Mouse (Mus musculus) CH12.LX (cell line): ENCODE data around the gene Nol4l. TPM values are rescaled to one million over a fixed set of nuclear protein-coding genes. Genes with fewer than 3 reads are reported as not detected.

Experiments used
- DNase-seq: peaks from one replicate; pipeline ENCODE4 v3.0.0-alpha.2; 2013; ENCODE audit errors: extremely low read depth
- H3K27ac ChIP-seq: 2 replicates; pipeline ENCODE4 v1.5.1; 2012; ENCODE audit warnings: low read depth, mild to moderate bottlenecking, control low read depth, moderate library complexity; ENCODE audit not compliant: insufficient read depth
- H3K27me3 ChIP-seq: replicated peaks from 2 replicates; pipeline ENCODE3; 2012; ENCODE audit warnings: inconsistent platforms
- H3K36me3 ChIP-seq, 2 experiments: replicated peaks in 1 of 2; 2 replicates each; pipeline versions ENCODE3 to v1.6.1; 2012; ENCODE audit warnings: inconsistent platforms in 1 of 2, low read length in 1 of 2, mild to moderate bottlenecking in 1 of 2, mixed read lengths in 1 of 2, moderate library complexity in 1 of 2; ENCODE audit not compliant: control insufficient read depth in 1 of 2, insufficient read depth in 1 of 2
- H3K4me1 ChIP-seq, 2 experiments: 2 replicates each; pipeline ENCODE4 v1.6.1; 2012; ENCODE audit warnings: inconsistent platforms in 1 of 2, moderate library complexity in 1 of 2; ENCODE audit not compliant: insufficient read depth in 2 of 2, control insufficient read depth in 1 of 2
- H3K4me2 ChIP-seq: 2 replicates; pipeline ENCODE4 v1.6.1; 2012; ENCODE audit warnings: low read depth, mild to moderate bottlenecking, control low read depth; ENCODE audit not compliant: poor library complexity, insufficient read depth, severe bottlenecking
- H3K4me3 ChIP-seq, 3 experiments: fragments of 150-350 bp in 1 of 3; sonication (generic) in 1 of 3; replicated peaks in 1 of 3; 2 replicates each; pipeline versions ENCODE3 to v1.5.1; 2011 to 2012; ENCODE audit warnings: low read depth in 2 of 3, low read length in 2 of 3, mild to moderate bottlenecking in 2 of 3, moderate library complexity in 2 of 3, control low read depth in 1 of 3, improper control_type of control experiment in 1 of 3, inconsistent platforms in 1 of 3, mixed read lengths in 1 of 3; ENCODE audit not compliant: poor library complexity in 1 of 3
- H3K79me2 ChIP-seq: replicated peaks from 2 replicates; pipeline ENCODE4 v1.6.1; 2012; ENCODE audit warnings: mild to moderate bottlenecking, moderate library complexity; ENCODE audit not compliant: control insufficient read depth, poor library complexity, insufficient read depth, severe bottlenecking; ENCODE audit errors: extremely low read depth
- H3K9ac ChIP-seq: 2 replicates; pipeline ENCODE4 v1.6.1; 2012; ENCODE audit warnings: low read depth, mild to moderate bottlenecking, control low read depth, moderate library complexity; ENCODE audit not compliant: insufficient read depth
- H3K9me3 ChIP-seq: replicated peaks from 2 replicates; pipeline ENCODE3; 2012; ENCODE audit warnings: low read length, inconsistent platforms, mixed read lengths
- CHD1 ChIP-seq: IDR thresholded peaks from 2 replicates; pipeline ENCODE4 v1.6.1; 2012; ENCODE audit warnings: low read depth, low read length, improper control_type of control experiment, inconsistent platforms
- CHD2 ChIP-seq: IDR thresholded peaks from 2 replicates; pipeline ENCODE4 v1.6.1; 2011; ENCODE audit warnings: low read length, improper control_type of control experiment
- CTCF ChIP-seq, 2 experiments: IDR thresholded peaks in 1 of 2; conservative IDR thresholded peaks in 1 of 2; 2 replicates each; pipeline ENCODE4 v1.5.1; 2011 to 2012; ENCODE audit warnings: low read depth in 2 of 2, low read length in 2 of 2, improper control_type of control experiment in 1 of 2, inconsistent platforms in 1 of 2, mild to moderate bottlenecking in 1 of 2, moderate library complexity in 1 of 2
- E2F4 ChIP-seq: IDR thresholded peaks from 2 replicates; pipeline ENCODE4 v1.6.1; 2011; ENCODE audit warnings: low read depth, low read length, improper control_type of control experiment; ENCODE audit not compliant: insufficient replicate concordance
- ELF1 ChIP-seq: IDR thresholded peaks from 2 replicates; pipeline ENCODE4 v1.6.1; 2014; ENCODE audit warnings: low read depth, mild to moderate bottlenecking, inconsistent platforms, low read length, improper control_type of control experiment
- EP300 ChIP-seq: IDR thresholded peaks from 2 replicates; pipeline ENCODE4 v1.6.1; 2011; ENCODE audit warnings: low read length, improper control_type of control experiment
- ETS1 ChIP-seq: conservative IDR thresholded peaks from 2 replicates; pipeline ENCODE4 v1.6.1; 2012; ENCODE audit warnings: low read depth, mild to moderate bottlenecking, inconsistent platforms, low read length, improper control_type of control experiment, moderate library complexity
- GABPA ChIP-seq: IDR thresholded peaks from 2 replicates; pipeline ENCODE4 v1.6.1; 2012; ENCODE audit warnings: low read depth, low read length, improper control_type of control experiment, inconsistent platforms; ENCODE audit not compliant: insufficient replicate concordance
- KAT2A ChIP-seq: IDR thresholded peaks from 2 replicates; pipeline ENCODE4 v1.6.1; 2012; ENCODE audit warnings: low read length, improper control_type of control experiment, inconsistent platforms; ENCODE audit not compliant: insufficient replicate concordance
- MAX ChIP-seq: IDR thresholded peaks from 2 replicates; pipeline ENCODE4 v1.6.1; 2011; ENCODE audit warnings: low read length, improper control_type of control experiment
- MYC ChIP-seq: IDR thresholded peaks from 2 replicates; pipeline ENCODE4 v1.6.1; 2011; ENCODE audit warnings: low read depth, mild to moderate bottlenecking, improper control_type of control experiment, low read length
- PAX5 ChIP-seq: IDR thresholded peaks from 2 replicates; pipeline ENCODE4 v1.6.1; 2012; ENCODE audit warnings: low read length, inconsistent platforms, mixed read lengths
- POLR2A ChIP-seq: IDR thresholded peaks from 2 replicates; pipeline ENCODE4 v1.6.1; 2011; ENCODE audit warnings: low read depth, mild to moderate bottlenecking, improper control_type of control experiment, low read length
- POLR2AphosphoS2 ChIP-seq: IDR thresholded peaks from 2 replicates; pipeline ENCODE4 v1.6.1; 2011; ENCODE audit warnings: low read depth, low read length, improper control_type of control experiment
- RAD21 ChIP-seq: IDR thresholded peaks from 2 replicates; pipeline ENCODE4 v1.6.1; 2011; ENCODE audit warnings: low read depth, mild to moderate bottlenecking, low read length, improper control_type of control experiment, moderate library complexity
- SMC3 ChIP-seq: IDR thresholded peaks from 2 replicates; pipeline ENCODE4 v1.6.1; 2011; ENCODE audit warnings: low read depth, low read length, improper control_type of control experiment
- TBP ChIP-seq: conservative IDR thresholded peaks from 2 replicates; pipeline ENCODE4 v1.6.1; 2011; ENCODE audit warnings: low read depth, low read length, improper control_type of control experiment
- UBTF ChIP-seq: IDR thresholded peaks from 2 replicates; pipeline ENCODE4 v1.6.1; 2012; ENCODE audit warnings: low read depth, mild to moderate bottlenecking, inconsistent platforms, low read length, improper control_type of control experiment, moderate library complexity
- USF1 ChIP-seq: IDR thresholded peaks from 2 replicates; pipeline ENCODE4 v1.6.1; 2014; ENCODE audit warnings: low read depth, mild to moderate bottlenecking, inconsistent platforms, low read length, improper control_type of control experiment
- USF2 ChIP-seq: conservative IDR thresholded peaks from 2 replicates; pipeline ENCODE4 v1.6.1; 2011; ENCODE audit warnings: low read depth, low read length, improper control_type of control experiment
- ZC3H11A ChIP-seq: IDR thresholded peaks from 2 replicates; pipeline ENCODE4 v1.6.1; 2012; ENCODE audit warnings: low read depth, mild to moderate bottlenecking, inconsistent platforms, low read length, improper control_type of control experiment
- ZKSCAN1 ChIP-seq: IDR thresholded peaks from 2 replicates; pipeline ENCODE4 v1.6.1; 2012; ENCODE audit warnings: low read depth, inconsistent platforms, low read length, improper control_type of control experiment, borderline replicate concordance
- ZNF384 ChIP-seq: IDR thresholded peaks from 2 replicates; pipeline ENCODE4 v1.6.1; 2012; ENCODE audit warnings: low read depth, low read length, improper control_type of control experiment, inconsistent platforms
- dilution Hi-C: fragments of 300-500 bp; cut with MboI; formaldehyde crosslinking; loops from 2 replicates; pipeline ENCODE4 v1.14.3; 2020; ENCODE audit warnings: low sequenced_read_pairs; ENCODE audit not compliant: extremely low pct_unique_long_range_greater_than_20kb, extremely low pct_ligation_motif_present
- in situ Hi-C: fragments of 300-500 bp; cut with MboI; formaldehyde crosslinking; loops from 3 replicates; pipeline ENCODE4 v1.14.3; 2019; ENCODE audit warnings: low sequenced_read_pairs, low pct_ligation_motif_present, low pct_unique_long_range_greater_than_20kb, mixed read lengths
- polyA plus RNA-seq: library from polyadenylated mRNA; unstranded; fragments of >175 nt; gene quantifications from 2 replicates; pipeline ENCODE4 v1.2.1, GENCODE M21; 2012; ENCODE audit warnings: low read depth; ENCODE audit not compliant: insufficient read length
- total RNA-seq, 2 experiments: library from RNA; depleted of rRNA; stranded (reverse); fragments of 300-350 nt in 1 of 2; fragments of >200 nt in 1 of 2; gene quantifications; 2 replicates each; pipeline ENCODE4 v1.2.3; 2012 to 2014

Nol4l gene
- total and polyA plus RNA-seq, 3 experiments = 1.3 to 3.7 (median 3.5) TPM

- peaks cover 1% of the 10 kb centered on the region for H3K27me3 ChIP-seq
- in situ Hi-C loops = no loop called here
- dilution Hi-C loops = no loop called here
Observed at GRCm38 (mm10) chr2:153554543-153554942, 24.8 kb upstream of the Nol4l start.

GRCm38 (mm10) chr2:153549486-153549885 is 19.7 kb upstream of the Nol4l start:
- Histone ChIP-seq H3K27ac (no peak overlapping the region), H3K27me3 (peaks cover 1% of the 10 kb centered on the region), H3K4me1 (peaks cover 27 to 55% of the 10 kb centered on the region in 2 experiments), H3K4me2 (no peak overlapping the region), H3K4me3 (no peak overlapping the region), H3K9ac (no peak overlapping the region), H3K79me2 (no peaks in the 10 kb centered on the region), H3K36me3 (no peaks in the 10 kb centered on the region), H3K9me3 (no peaks in the 10 kb centered on the region)
- TF ChIP-seq MAX (no peak), TBP (no peak), POLR2AphosphoS2 (no peak), PAX5 (no peak), USF1 (no peak), UBTF (no peak), ZNF384 (no peak), EP300 (no peak), E2F4 (no peak), ZKSCAN1 (no peak), RAD21 (no peak), ELF1 (no peak), ZC3H11A (no peak), ETS1 (no peak), GABPA (no peak), USF2 (no peak)
- dilution Hi-C loops (no loop called here), in situ Hi-C loops (no loop called here)
- DNase-seq = no peak

More at GRCm38 (mm10) chr2:153554543-153554942, 24.8 kb upstream of the Nol4l start:
- no peak for TF ChIP-seq ZKSCAN1
- no peak for TF ChIP-seq SMC3
- TF ChIP-seq POLR2A = no peak
- no peak for TF ChIP-seq CHD1
- TF ChIP-seq USF2 = no peak
- TF ChIP-seq ELF1 = no peak
- no peak for TF ChIP-seq CHD2
- TF ChIP-seq MYC = no peak
- TF ChIP-seq KAT2A = no peak
- TF ChIP-seq ZNF384 = no peak
- TF ChIP-seq EP300 = no peak
- TF ChIP-seq PAX5 = no peak
- no peak for TF ChIP-seq CTCF (conservative IDR thresholded peaks at IDR 0.05 in 1 of 2, IDR thresholded peaks at IDR 0.05 in 1 of 2; ENCODE audit: low read depth in 2 of 2, low read length in 2 of 2)
- TF ChIP-seq, all 38 proteins: peak for 0
- peaks cover 15 to 18% of the 10 kb centered on the region in 2 experiments for H3K4me1 ChIP-seq
- H3K27ac ChIP-seq = no peak overlapping the region
- no peak overlapping the region for H3K4me3 ChIP-seq
- no peak overlapping the region for H3K9ac ChIP-seq
- H3K4me2 ChIP-seq = no peak overlapping the region
- no peaks in the 10 kb centered on the region for H3K9me3 ChIP-seq
- no peak for DNase-seq
- no peaks in the 10 kb centered on the region for H3K36me3 ChIP-seq
- H3K79me2 ChIP-seq = no peaks in the 10 kb centered on the region
